Mouse (Mus musculus): ENCODE results near the gene Zc3hc1.

DNA sequence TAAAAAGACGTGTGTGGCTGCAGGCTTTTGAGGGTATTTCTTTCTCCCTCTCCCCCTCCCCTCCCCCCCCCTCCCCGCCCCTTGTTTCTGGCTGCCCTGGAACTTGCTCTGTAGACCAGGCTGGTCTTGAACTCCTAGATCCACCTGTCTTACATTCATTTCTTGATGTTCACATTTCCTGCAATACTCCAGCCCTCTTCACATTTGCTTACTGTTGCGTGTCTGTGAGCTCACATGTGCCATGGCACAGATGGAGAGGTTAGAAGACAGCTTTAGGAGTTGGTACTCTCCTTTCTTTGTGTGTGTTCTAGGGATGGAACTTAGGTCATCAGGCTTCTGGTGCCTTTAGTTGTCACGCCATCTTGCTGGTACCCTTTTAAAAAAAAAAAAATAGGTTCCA lies 17.4 kb upstream of the Zc3hc1 start:
- TF ChIP-seq POLR2A (IDR thresholded peaks at IDR 0.05; ENCODE audit: insufficient read depth, low read depth, low read length), result no peak
- no peak for TF ChIP-seq CTCF (IDR thresholded peaks at IDR 0.05)
